Mouse (Mus musculus) G1E (cell line): Measurements from ENCODE around the gene Agl.

ENCODE experiments used
- CTCF ChIP-seq: IDR thresholded peaks from 2 replicates; pipeline ENCODE4 v1.5.1; 2012; ENCODE audit warnings: low read depth, low read length, inconsistent platforms, mixed read lengths
- GATA1 ChIP-seq: IDR thresholded peaks from 2 replicates; pipeline ENCODE4 v1.6.1; 2012; ENCODE audit warnings: borderline replicate concordance, low read length, inconsistent platforms, mixed read lengths
- GATA2 ChIP-seq: IDR thresholded peaks from 2 replicates; pipeline ENCODE4 v1.6.1; 2012; ENCODE audit warnings: low read depth, low read length, inconsistent platforms, borderline replicate concordance
- POLR2AphosphoS5 ChIP-seq: IDR thresholded peaks from 2 replicates; pipeline ENCODE4 v1.6.1; 2012; ENCODE audit warnings: low read depth, low read length, inconsistent platforms; ENCODE audit not compliant: insufficient replicate concordance
- TAL1 ChIP-seq: conservative IDR thresholded peaks from 2 replicates; pipeline ENCODE4 v1.6.1; 2012; ENCODE audit warnings: low read depth, low read length, inconsistent platforms, mixed read lengths

DNA sequence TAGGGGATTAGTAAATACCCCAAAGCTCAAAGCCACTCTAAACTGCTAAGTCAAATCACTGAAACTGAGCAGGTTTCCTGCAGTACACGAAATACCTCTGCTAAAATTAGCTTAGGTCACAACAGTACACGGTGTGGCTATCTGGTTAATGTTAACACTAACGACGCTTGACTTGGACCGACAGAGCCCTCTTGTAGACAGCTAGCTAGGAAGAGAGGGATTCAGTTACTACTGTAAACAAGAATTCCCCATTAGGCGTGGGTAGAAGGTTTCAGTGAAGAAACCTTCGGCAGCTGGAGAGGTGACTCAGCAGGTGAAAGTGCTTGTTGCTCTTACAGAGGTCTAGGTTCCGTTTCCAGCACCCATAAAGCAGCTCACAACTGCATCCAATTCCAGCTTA, 6.2 kb downstream of the Agl start:
- TF ChIP-seq GATA1 (no peak), CTCF (no peak), TAL1 (no peak), POLR2AphosphoS5 (no peak), GATA2 (no peak)
